Mouse (Mus musculus) embryonic facial prominence, embryonic 10.5 days (tissue): ENCODE measurements at regions not wholly inside any gene's neighbourhood (a gene's known extent, or its start where the extent isn't known, plus 50 kb on each side); places are given as distances from the start of the nearest gene placed in this dataset.
"Not testable (repeated sequence)": the region's sequence is repeated elsewhere in the genome, so short reads cannot be mapped to it uniquely, and the experiment has no call there.

ENCODE experiments used
- DNase-seq: peaks from one replicate; pipeline ENCODE4 v3.0.0-alpha.2; 2017; ENCODE audit warnings: low spot score
- H3K27ac ChIP-seq: fragments of 300-500 bp; sonication (generic); replicated peaks from 2 replicates; pipeline ENCODE4 v1.5.1; 2016; ENCODE audit warnings: mild to moderate bottlenecking
- H3K27me3 ChIP-seq: fragments of 300-500 bp; sonication (generic); replicated peaks from 2 replicates; pipeline ENCODE4 v1.6.1; 2016; ENCODE audit warnings: low read depth, mild to moderate bottlenecking; ENCODE audit not compliant: poor library complexity, severe bottlenecking
- H3K36me3 ChIP-seq: fragments of 300-500 bp; sonication (generic); replicated peaks from 2 replicates; pipeline ENCODE4 v1.6.1; 2016; ENCODE audit warnings: mild to moderate bottlenecking, moderate library complexity
- H3K4me1 ChIP-seq: fragments of 300-500 bp; sonication (generic); 2 replicates; pipeline ENCODE4 v1.6.1; 2016
- H3K4me3 ChIP-seq: fragments of 300-500 bp; sonication (generic); 2 replicates; pipeline ENCODE4 v1.5.1; 2016; ENCODE audit warnings: mild to moderate bottlenecking, moderate library complexity
- H3K9me3 ChIP-seq: fragments of 300-500 bp; sonication (generic); 2 replicates; pipeline ENCODE4 v1.6.1; 2016; ENCODE audit warnings: mild to moderate bottlenecking
- WGBS: fragments of 180-500 bp; shearing (Covaris S2); methylation state at CpG from one replicate; pipeline ENCODE4 v1.1.7; 2016; 5-methylcytosine and 5-hydroxymethylcytosine counted together

GRCm38 (mm10) chr12:27941053-27941452 is 598.7 kb upstream of the Sox11 start:
- no peaks in the 10 kb centered on the region for H3K9me3 ChIP-seq
- no peak for DNase-seq
- H3K4me3 ChIP-seq, result no peak overlapping the region
- H3K36me3 ChIP-seq, result no peaks in the 10 kb centered on the region
- 81% methylated on average over 1 of the region's 1 CpGs for WGBS
- H3K27me3 ChIP-seq, result no peaks in the 10 kb centered on the region
- peaks cover 11% of the 10 kb centered on the region for H3K4me1 ChIP-seq
- H3K27ac ChIP-seq, result no peak overlapping the region

- Histone ChIP-seq H3K4me3 (no peak overlapping the region), H3K9me3 (no peaks in the 10 kb centered on the region), H3K27me3 (no peaks in the 10 kb centered on the region), H3K27ac (peak overlapping the region; percentile 62; the same call in 1 of the 2 replicates), H3K36me3 (no peaks in the 10 kb centered on the region), H3K4me1 (peaks cover 41% of the 10 kb centered on the region)
- 34% methylated on average over 7 of the region's 7 CpGs for WGBS
- peak; percentile 61 for DNase-seq
These were observed 590.2 kb upstream of the Sox11 start for GRCm38 (mm10) chr12:27932382-27933140.

GRCm38 (mm10) chr12:27928366-27928963 is 586.1 kb upstream of the Sox11 start:
- peaks cover 38% of the 10 kb centered on the region for H3K4me1 ChIP-seq
- WGBS, result 60% methylated on average over 11 of the region's 11 CpGs
- no peak overlapping the region for H3K4me3 ChIP-seq
- no peaks in the 10 kb centered on the region for H3K27me3 ChIP-seq
- DNase-seq, result peak; percentile 21
- H3K9me3 ChIP-seq, result no peaks in the 10 kb centered on the region
- peak overlapping the region; percentile 31; the same call in 1 of the 2 replicates for H3K27ac ChIP-seq
- no peaks in the 10 kb centered on the region for H3K36me3 ChIP-seq

GRCm38 (mm10) chr12:27926730-27927129 is 584.4 kb upstream of the Sox11 start:
- 84% methylated on average over 6 of the region's 6 CpGs for WGBS
- no peak overlapping the region for H3K4me3 ChIP-seq
- H3K9me3 ChIP-seq, result no peaks in the 10 kb centered on the region
- H3K4me1 ChIP-seq, result peaks cover 21% of the 10 kb centered on the region
- H3K36me3 ChIP-seq, result no peaks in the 10 kb centered on the region
- no peak overlapping the region for H3K27ac ChIP-seq
- no peak for DNase-seq
- no peaks in the 10 kb centered on the region for H3K27me3 ChIP-seq

- H3K4me3 ChIP-seq, result no peak overlapping the region
These were observed 578.2 kb upstream of the Sox11 start for GRCm38 (mm10) chr12:27920607-27921006.

GRCm38 (mm10) chr12:27916401-27916920 is 574.1 kb upstream of the Sox11 start:
- Histone ChIP-seq H3K36me3 (no peaks in the 10 kb centered on the region), H3K9me3 (no peaks in the 10 kb centered on the region), H3K4me1 (no peaks in the 10 kb centered on the region), H3K27me3 (no peaks in the 10 kb centered on the region), H3K4me3 (no peak overlapping the region), H3K27ac (no peak overlapping the region)
- DNase-seq, result no peak
- WGBS, result 79% methylated on average over 3 of the region's 3 CpGs

More at GRCm38 (mm10) chr12:27920607-27921006, 578.2 kb upstream of the Sox11 start:
- no peak for DNase-seq
- Histone ChIP-seq H3K4me1 (no peaks in the 10 kb centered on the region), H3K27ac (no peak overlapping the region), H3K9me3 (no peaks in the 10 kb centered on the region), H3K27me3 (no peaks in the 10 kb centered on the region), H3K36me3 (no peaks in the 10 kb centered on the region)
- WGBS, result 82% methylated on average over 1 of the region's 1 CpGs

- Histone ChIP-seq H3K4me1 (no peaks in the 10 kb centered on the region), H3K4me3 (no peak overlapping the region), H3K27ac (no peak overlapping the region), H3K9me3 (no peaks in the 10 kb centered on the region), H3K36me3 (no peaks in the 10 kb centered on the region), H3K27me3 (no peaks in the 10 kb centered on the region)
- 85% methylated on average over 5 of the region's 5 CpGs for WGBS
- no peak for DNase-seq
These were observed 567.2 kb upstream of the Sox11 start for GRCm38 (mm10) chr12:27909417-27910100.

GRCm38 (mm10) chr12:27896682-27897081 is 554.3 kb upstream of the Sox11 start:
- H3K4me1 ChIP-seq, result peaks cover 13% of the 10 kb centered on the region
- not testable (repeated sequence) for H3K9me3 ChIP-seq, DNase-seq, H3K36me3 ChIP-seq, H3K4me3 ChIP-seq, H3K27ac ChIP-seq, H3K27me3 ChIP-seq

GRCm38 (mm10) chr12:27881720-27882119 is 539.3 kb upstream of the Sox11 start:
- Histone ChIP-seq H3K27ac (no peak overlapping the region), H3K36me3 (no peaks in the 10 kb centered on the region), H3K27me3 (no peaks in the 10 kb centered on the region), H3K9me3 (no peaks in the 10 kb centered on the region), H3K4me3 (no peak overlapping the region), H3K4me1 (no peaks in the 10 kb centered on the region)
- WGBS, result 73% methylated on average over 4 of the region's 4 CpGs
- DNase-seq, result no peak

- Histone ChIP-seq H3K4me3 (no peak overlapping the region), H3K4me1 (no peaks in the 10 kb centered on the region), H3K27ac (no peak overlapping the region), H3K27me3 (no peaks in the 10 kb centered on the region), H3K36me3 (no peaks in the 10 kb centered on the region), H3K9me3 (no peaks in the 10 kb centered on the region)
- DNase-seq, result no peak
- WGBS, result 75% methylated on average over 1 of the region's 1 CpGs
These were observed 524.0 kb upstream of the Sox11 start for GRCm38 (mm10) chr12:27866421-27866820.

- no peaks in the 10 kb centered on the region for H3K9me3 ChIP-seq
- H3K4me3 ChIP-seq, result no peak overlapping the region
- 0 out of 2 replicates have a peak overlapping the region, but pooled peaks have one; percentile 7 for H3K27ac ChIP-seq
- H3K4me1 ChIP-seq, result peaks cover 29% of the 10 kb centered on the region
- H3K36me3 ChIP-seq, result no peaks in the 10 kb centered on the region
- no peaks in the 10 kb centered on the region for H3K27me3 ChIP-seq
- WGBS, result 87% methylated on average over 3 of the region's 3 CpGs
- DNase-seq, result peak; percentile 21
These were observed 507.2 kb upstream of the Sox11 start for GRCm38 (mm10) chr12:27849537-27849936.

GRCm38 (mm10) chr12:27849099-27849498 is 506.7 kb upstream of the Sox11 start:
- H3K9me3 ChIP-seq, result no peaks in the 10 kb centered on the region
- H3K27ac ChIP-seq, result 0 out of 2 replicates have a peak overlapping the region, but pooled peaks have one; percentile 7
- no peaks in the 10 kb centered on the region for H3K27me3 ChIP-seq
- no peaks in the 10 kb centered on the region for H3K36me3 ChIP-seq
- H3K4me1 ChIP-seq, result peaks cover 30% of the 10 kb centered on the region
- WGBS, result 69% methylated on average over 3 of the region's 3 CpGs
- DNase-seq, result no peak
- no peak overlapping the region for H3K4me3 ChIP-seq
